Mouse (Mus musculus): ENCODE measurements around the gene D430042O09Rik. TPM values are rescaled to one million over a fixed set of nuclear protein-coding genes. Genes with fewer than 3 reads are reported as not detected.
A peak's percentile ranks its signal among the peaks of the same experiment; 100 is the strongest.

The D430042O09Rik gene
- total and polyA plus RNA-seq, 2 experiments: 8.5 to 8.8 TPM

DNA sequence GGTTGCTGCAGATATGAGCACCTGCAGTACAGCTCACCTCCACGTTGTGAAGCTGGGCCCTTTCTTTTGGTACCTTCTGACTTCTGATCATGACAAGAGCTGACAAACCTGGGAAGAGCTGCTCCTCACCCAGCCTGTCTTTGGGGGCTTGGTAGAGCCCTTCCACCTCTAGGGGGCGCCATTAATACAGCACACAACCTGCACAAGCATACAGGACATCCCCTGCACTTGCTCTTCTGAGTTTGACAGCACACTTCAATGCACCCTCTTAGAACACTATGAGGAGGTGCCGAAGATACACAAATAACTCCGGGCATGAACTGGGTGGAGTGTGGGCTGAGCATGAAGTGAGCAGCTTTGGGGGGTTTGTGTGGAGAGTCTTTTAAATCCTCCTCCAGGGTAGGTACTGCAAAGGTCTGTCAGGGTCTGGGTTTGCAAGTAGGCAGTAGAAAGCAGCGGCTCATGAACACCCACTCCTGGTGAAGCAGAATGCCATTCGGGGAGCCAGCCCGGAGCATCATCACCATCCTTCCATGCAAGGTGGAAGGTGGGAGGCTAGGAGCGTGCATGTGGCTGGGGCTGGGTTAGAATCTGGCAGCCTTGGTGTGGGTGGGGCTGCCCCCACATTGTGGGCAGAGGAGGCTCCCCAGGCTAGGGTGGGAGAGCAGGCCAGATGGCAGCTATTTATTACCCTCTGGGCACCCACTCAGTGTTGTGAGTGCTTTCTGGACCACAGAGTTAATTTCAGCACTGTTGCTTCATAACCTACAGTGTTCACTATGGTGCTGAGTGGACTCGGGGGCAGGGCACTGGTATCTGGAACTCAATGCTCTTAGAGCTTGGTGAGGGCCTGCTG is 59.5 kb downstream of the D430042O09Rik start:
- H3K27me3 ChIP-seq (ENCODE audit: control insufficient read depth, insufficient read depth, low read length): no peaks in the 10 kb centered on the region
- 74% methylated on average over 9 of the region's 9 CpGs for WGBS
- H3K9ac ChIP-seq (ENCODE audit: low read depth, low read length): no peak overlapping the region
- H3K27ac ChIP-seq (replicated peaks; ENCODE audit: insufficient read depth, low read depth, low read length): no peak overlapping the region
- H3K36me3 ChIP-seq (ENCODE audit: control insufficient read depth, insufficient read depth, low read length): peaks cover under 1% of the 10 kb centered on the region
- no peak overlapping the region for H3K4me3 ChIP-seq (ENCODE audit: insufficient read depth, low read depth, low read length)
- H3K79me2 ChIP-seq (ENCODE audit: control insufficient read depth, insufficient read depth, low read length): no peaks in the 10 kb centered on the region
- no peaks in the 10 kb centered on the region for H3K4me1 ChIP-seq (ENCODE audit: control insufficient read depth, insufficient read depth, low read length)
- TF ChIP-seq CTCF (IDR thresholded peaks at IDR 0.05; ENCODE audit: low read depth, low read length) (peak; percentile 72), POLR2A (IDR thresholded peaks at IDR 0.05; ENCODE audit: extremely low read depth, insufficient read depth, low read length) (no peak)
- peak; percentile 17 for DNase-seq (ENCODE audit: extremely low read depth, low read depth, low spot score)

DNA sequence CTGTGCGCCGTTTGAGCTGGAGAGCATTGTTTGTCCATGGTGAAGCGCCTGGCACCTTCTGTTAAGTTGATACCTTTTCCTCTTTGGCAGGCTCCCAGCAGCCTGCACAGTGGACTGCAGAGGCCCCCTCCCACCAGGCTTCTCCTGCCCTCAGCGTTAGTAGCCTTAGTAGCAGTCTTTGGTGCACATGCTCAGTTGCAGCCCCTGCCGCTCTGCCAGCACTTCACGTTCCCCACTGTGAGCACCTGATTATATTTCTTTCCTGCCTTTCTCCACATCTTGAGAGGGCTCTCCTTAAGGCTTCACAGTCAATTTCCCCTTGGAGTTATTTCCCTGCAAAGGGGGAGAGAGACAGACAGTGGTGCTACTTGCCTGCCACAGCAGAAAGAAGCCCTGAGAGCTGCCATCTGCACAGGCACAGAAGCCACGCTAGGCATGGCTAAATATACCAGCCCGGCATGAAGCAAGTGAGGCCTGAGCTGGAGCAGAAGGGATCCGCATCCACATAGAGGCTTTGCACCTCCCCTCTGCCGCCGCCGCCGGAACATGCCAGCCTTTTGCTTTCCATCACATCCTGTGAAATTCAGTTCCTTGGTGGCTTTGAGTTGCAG is 65.4 kb downstream of the D430042O09Rik start:
- no peak overlapping the region for H3K27ac ChIP-seq (replicated peaks; ENCODE audit: insufficient read depth, low read depth, low read length)

DNA sequence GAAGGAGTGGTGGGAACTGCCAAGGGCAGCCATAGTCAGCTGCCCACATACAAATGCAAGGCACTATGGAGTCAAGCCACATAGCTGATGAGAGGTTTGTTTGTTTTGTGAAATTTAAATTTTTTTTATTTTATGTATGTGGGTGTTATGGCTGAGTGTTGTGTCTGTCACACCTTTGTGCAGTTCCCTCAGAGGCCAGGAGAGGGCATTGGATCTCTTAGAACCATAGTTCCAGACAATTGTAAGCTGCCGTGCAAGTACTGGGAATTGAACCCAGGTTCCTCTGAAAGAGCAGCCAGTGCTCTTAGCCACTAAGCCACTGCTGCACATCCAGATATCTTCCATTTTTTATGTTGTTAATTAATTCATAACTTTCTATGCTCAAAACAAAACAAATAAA is 75.5 kb downstream of the D430042O09Rik start:
- Histone ChIP-seq H3K4me1 (ENCODE audit: control insufficient read depth, insufficient read depth, low read length) (no peaks in the 10 kb centered on the region), H3K27ac (replicated peaks; ENCODE audit: insufficient read depth, low read depth, low read length) (no peak overlapping the region), H3K79me2 (ENCODE audit: control insufficient read depth, insufficient read depth, low read length) (no peaks in the 10 kb centered on the region), H3K9ac (ENCODE audit: low read depth, low read length) (no peak overlapping the region), H3K4me3 (ENCODE audit: insufficient read depth, low read depth, low read length) (no peak overlapping the region), H3K36me3 (ENCODE audit: control insufficient read depth, insufficient read depth, low read length) (no peaks in the 10 kb centered on the region; the same call in 1 of the 2 replicates), H3K27me3 (ENCODE audit: control insufficient read depth, insufficient read depth, low read length) (no peaks in the 10 kb centered on the region)
- 70% methylated on average over 1 of the region's 1 CpGs for WGBS
- DNase-seq (ENCODE audit: extremely low read depth, low read depth, low spot score): peak; percentile 13
- TF ChIP-seq POLR2A (IDR thresholded peaks at IDR 0.05; ENCODE audit: extremely low read depth, insufficient read depth, low read length) (no peak), CTCF (IDR thresholded peaks at IDR 0.05; ENCODE audit: low read depth, low read length) (peak; percentile 35; the same call in 1 of the 2 replicates)

More for the DNA sequence above, 65.4 kb downstream of the D430042O09Rik start:
- TF ChIP-seq CTCF (IDR thresholded peaks at IDR 0.05; ENCODE audit: low read depth, low read length): no peak
- TF ChIP-seq POLR2A (IDR thresholded peaks at IDR 0.05; ENCODE audit: extremely low read depth, insufficient read depth, low read length): no peak
- Histone ChIP-seq H3K9ac (ENCODE audit: low read depth, low read length) (no peak overlapping the region), H3K4me3 (ENCODE audit: insufficient read depth, low read depth, low read length) (no peak overlapping the region), H3K79me2 (ENCODE audit: control insufficient read depth, insufficient read depth, low read length) (no peaks in the 10 kb centered on the region), H3K36me3 (ENCODE audit: control insufficient read depth, insufficient read depth, low read length) (peaks cover 3% of the 10 kb centered on the region; the same call in 1 of the 2 replicates), H3K27me3 (ENCODE audit: control insufficient read depth, insufficient read depth, low read length) (no peaks in the 10 kb centered on the region), H3K4me1 (ENCODE audit: control insufficient read depth, insufficient read depth, low read length) (no peaks in the 10 kb centered on the region)
- DNase-seq (ENCODE audit: extremely low read depth, low read depth, low spot score): no peak
- 89% methylated on average over 13 of the region's 13 CpGs for WGBS

DNA sequence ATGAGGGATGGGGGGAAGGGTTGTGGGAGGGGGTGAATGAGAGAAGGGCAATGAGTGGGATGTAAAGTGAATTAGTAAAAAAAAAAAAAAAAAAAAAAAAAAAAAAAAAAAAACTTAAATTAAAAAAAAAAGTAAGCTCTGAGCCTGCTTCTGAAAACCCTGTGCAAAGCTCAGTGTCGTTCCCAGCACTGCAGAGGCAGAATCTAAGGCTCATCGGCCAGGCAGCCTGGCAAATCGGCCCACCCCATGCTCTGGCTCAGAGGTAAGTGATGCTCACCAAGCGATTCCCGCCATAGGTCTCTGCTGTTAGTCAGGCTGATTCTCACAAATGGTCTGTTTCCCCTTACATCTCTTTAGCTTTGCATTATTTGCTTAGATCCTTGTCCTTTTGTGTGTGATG is 78.4 kb downstream of the D430042O09Rik start:
- Histone ChIP-seq H3K79me2 (ENCODE audit: control insufficient read depth, insufficient read depth, low read length) (no peaks in the 10 kb centered on the region), H3K27ac (replicated peaks; ENCODE audit: insufficient read depth, low read depth, low read length) (no peak overlapping the region), H3K36me3 (ENCODE audit: control insufficient read depth, insufficient read depth, low read length) (no peaks in the 10 kb centered on the region), H3K4me1 (ENCODE audit: control insufficient read depth, insufficient read depth, low read length) (no peaks in the 10 kb centered on the region), H3K27me3 (ENCODE audit: control insufficient read depth, insufficient read depth, low read length) (no peaks in the 10 kb centered on the region), H3K4me3 (ENCODE audit: insufficient read depth, low read depth, low read length) (no peak overlapping the region), H3K9ac (ENCODE audit: low read depth, low read length) (no peak overlapping the region)
- no peak for TF ChIP-seq POLR2A (IDR thresholded peaks at IDR 0.05; ENCODE audit: extremely low read depth, insufficient read depth, low read length)
- TF ChIP-seq CTCF (IDR thresholded peaks at IDR 0.05; ENCODE audit: low read depth, low read length): no peak
- WGBS: 93% methylated on average over 5 of the region's 5 CpGs
- DNase-seq (ENCODE audit: extremely low read depth, low read depth, low spot score): no peak

DNA sequence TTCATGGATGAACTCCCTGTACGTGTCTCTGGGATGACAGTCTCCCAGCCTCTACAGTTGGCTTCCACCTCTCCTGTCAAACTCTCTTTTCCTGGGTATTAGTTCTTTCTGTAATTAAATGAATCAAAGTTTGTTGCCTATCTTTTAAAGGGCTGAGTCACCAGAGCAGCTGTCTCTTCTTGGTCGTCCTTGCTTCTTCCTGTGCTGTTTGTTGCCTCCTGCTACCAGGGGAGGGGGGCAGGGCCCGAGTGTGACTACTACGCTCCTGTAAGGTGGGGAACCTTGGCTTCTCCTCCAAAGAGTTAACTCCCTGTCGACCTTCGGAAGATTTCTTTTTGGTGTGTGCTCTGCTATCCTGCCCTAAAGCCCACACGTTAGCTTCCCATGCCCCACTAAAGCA is 79.4 kb downstream of the D430042O09Rik start:
- Histone ChIP-seq H3K27me3 (ENCODE audit: control insufficient read depth, insufficient read depth, low read length) (no peaks in the 10 kb centered on the region), H3K79me2 (ENCODE audit: control insufficient read depth, insufficient read depth, low read length) (no peaks in the 10 kb centered on the region), H3K4me1 (ENCODE audit: control insufficient read depth, insufficient read depth, low read length) (no peaks in the 10 kb centered on the region), H3K9ac (ENCODE audit: low read depth, low read length) (no peak overlapping the region), H3K4me3 (ENCODE audit: insufficient read depth, low read depth, low read length) (no peak overlapping the region), H3K36me3 (ENCODE audit: control insufficient read depth, insufficient read depth, low read length) (no peaks in the 10 kb centered on the region), H3K27ac (replicated peaks; ENCODE audit: insufficient read depth, low read depth, low read length) (no peak overlapping the region; the same call in 1 of the 2 replicates)
- DNase-seq (ENCODE audit: extremely low read depth, low read depth, low spot score): no peak
- 79% methylated on average over 7 of the region's 7 CpGs for WGBS
- TF ChIP-seq CTCF (IDR thresholded peaks at IDR 0.05; ENCODE audit: low read depth, low read length): no peak

DNA sequence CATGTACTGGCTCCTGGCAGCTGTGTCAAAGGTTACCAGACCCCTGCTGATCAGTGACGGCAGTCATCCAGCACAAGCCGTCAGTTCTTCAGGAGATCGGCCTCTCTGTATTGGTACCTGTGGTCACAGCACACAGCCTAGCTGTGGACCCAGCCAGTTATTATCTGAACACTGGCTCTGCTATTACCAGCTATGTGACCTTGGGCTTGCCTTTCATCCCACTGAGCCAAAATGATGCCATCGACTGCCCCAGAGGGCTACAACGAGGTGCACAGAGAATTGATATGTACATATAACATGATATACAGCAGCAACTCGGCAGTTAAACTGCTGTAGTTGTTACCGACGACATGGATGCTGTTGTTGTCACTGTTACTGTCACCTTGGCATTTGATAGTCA is 82.4 kb downstream of the D430042O09Rik start:
- Histone ChIP-seq H3K4me1 (ENCODE audit: control insufficient read depth, insufficient read depth, low read length) (no peaks in the 10 kb centered on the region), H3K9ac (ENCODE audit: low read depth, low read length) (no peak overlapping the region), H3K4me3 (ENCODE audit: insufficient read depth, low read depth, low read length) (no peak overlapping the region), H3K27ac (replicated peaks; ENCODE audit: insufficient read depth, low read depth, low read length) (no peak overlapping the region), H3K36me3 (ENCODE audit: control insufficient read depth, insufficient read depth, low read length) (peaks cover under 1% of the 10 kb centered on the region), H3K79me2 (ENCODE audit: control insufficient read depth, insufficient read depth, low read length) (no peaks in the 10 kb centered on the region), H3K27me3 (ENCODE audit: control insufficient read depth, insufficient read depth, low read length) (no peaks in the 10 kb centered on the region)
- no peak for DNase-seq (ENCODE audit: extremely low read depth, low read depth, low spot score)
- no peak for TF ChIP-seq POLR2A (IDR thresholded peaks at IDR 0.05; ENCODE audit: extremely low read depth, insufficient read depth, low read length)
- no peak for TF ChIP-seq CTCF (IDR thresholded peaks at IDR 0.05; ENCODE audit: low read depth, low read length)
- 90% methylated on average over 8 of the region's 8 CpGs for WGBS

Data from liver, adult 2 months (tissue).